Mouse (Mus musculus) midbrain, embryonic 10.5 days (tissue): Measurements from ENCODE around the gene Bcar3. TPM values are rescaled to one million over a fixed set of nuclear protein-coding genes. Genes with fewer than 3 reads are reported as not detected.

Experiments used
- DNase-seq: peaks from one replicate; pipeline ENCODE4 v3.0.0-alpha.2; 2017; ENCODE audit warnings: low spot score
- H3K27ac ChIP-seq: fragments of 300-500 bp; sonication (generic); replicated peaks from 2 replicates; pipeline ENCODE4 v1.5.1; 2016; ENCODE audit warnings: mild to moderate bottlenecking
- H3K27me3 ChIP-seq: fragments of 300-500 bp; sonication (generic); 2 replicates; pipeline ENCODE4 v1.6.1; 2016; ENCODE audit warnings: low read depth, mild to moderate bottlenecking; ENCODE audit not compliant: poor library complexity, severe bottlenecking
- H3K36me3 ChIP-seq: fragments of 300-500 bp; sonication (generic); 2 replicates; pipeline ENCODE4 v1.6.1; 2016; ENCODE audit warnings: mild to moderate bottlenecking, moderate library complexity
- H3K4me1 ChIP-seq: fragments of 300-500 bp; sonication (generic); 2 replicates; pipeline ENCODE4 v1.6.1; 2016
- H3K4me3 ChIP-seq: fragments of 300-500 bp; sonication (generic); 2 replicates; pipeline ENCODE4 v1.5.1; 2016; ENCODE audit warnings: mild to moderate bottlenecking, moderate library complexity
- H3K9me3 ChIP-seq: fragments of 300-500 bp; sonication (generic); replicated peaks from 2 replicates; pipeline ENCODE4 v1.6.1; 2016; ENCODE audit warnings: mild to moderate bottlenecking
- WGBS: fragments of 180-500 bp; shearing (Covaris S2); methylation state at CpG from one replicate; pipeline ENCODE4 v1.1.7; 2016; 5-methylcytosine and 5-hydroxymethylcytosine counted together
- polyA plus RNA-seq: library from polyadenylated mRNA; unstranded; fragments of >200 nt; fragmentation: Nextera tagmentation; extraction: Ambion mirVana; gene quantifications from 2 replicates; pipeline ENCODE4 v1.2.1, GENCODE M21; 2016

Bcar3 gene
- polyA plus RNA-seq, 1 experiment from 2014 or later = 21.8 TPM

GRCm38 (mm10) chr3:122528477-122528876, 234.5 kb downstream of the Bcar3 start:
- peaks cover 83% of the 10 kb centered on the region for H3K36me3 ChIP-seq
- H3K4me1 ChIP-seq = no peaks in the 10 kb centered on the region
- H3K27ac ChIP-seq = no peak overlapping the region
- H3K27me3 ChIP-seq = no peaks in the 10 kb centered on the region
- 89% methylated on average over 3 of the region's 3 CpGs for WGBS
- DNase-seq = no peak
- H3K4me3 ChIP-seq = no peak overlapping the region
- no peaks in the 10 kb centered on the region for H3K9me3 ChIP-seq

GRCm38 (mm10) chr3:122535938-122536703, 242.2 kb downstream of the Bcar3 start:
- WGBS = 85% methylated on average over 8 of the region's 8 CpGs
- no peaks in the 10 kb centered on the region for H3K4me1 ChIP-seq

GRCm38 (mm10) chr3:122538851-122539250, 244.9 kb downstream of the Bcar3 start:
- Histone ChIP-seq H3K36me3 (peaks cover 81% of the 10 kb centered on the region), H3K27ac (no peak overlapping the region), H3K27me3 (no peaks in the 10 kb centered on the region), H3K9me3 (no peaks in the 10 kb centered on the region), H3K4me3 (no peak overlapping the region), H3K4me1 (no peaks in the 10 kb centered on the region)
- no peak for DNase-seq
- 94% methylated on average over 2 of the region's 2 CpGs for whole genome bisulfite sequencing

More at GRCm38 (mm10) chr3:122535938-122536703, 242.2 kb downstream of the Bcar3 start:
- H3K27ac ChIP-seq = no peak overlapping the region
- no peak for DNase-seq
- no peaks in the 10 kb centered on the region for H3K9me3 ChIP-seq
- no peak overlapping the region for H3K4me3 ChIP-seq
- H3K27me3 ChIP-seq = no peaks in the 10 kb centered on the region
- peaks cover 61% of the 10 kb centered on the region for H3K36me3 ChIP-seq

GRCm38 (mm10) chr3:122539961-122540690, 246.2 kb downstream of the Bcar3 start:
- no peaks in the 10 kb centered on the region for H3K9me3 ChIP-seq
- H3K27ac ChIP-seq = no peak overlapping the region
- H3K4me1 ChIP-seq = no peaks in the 10 kb centered on the region
- H3K4me3 ChIP-seq = no peak overlapping the region
- no peaks in the 10 kb centered on the region for H3K27me3 ChIP-seq
- no peak for DNase-seq
- H3K36me3 ChIP-seq = peaks cover 94% of the 10 kb centered on the region
- 94% methylated on average over 17 of the region's 17 CpGs for WGBS

- Histone ChIP-seq H3K4me3 (no peak overlapping the region), H3K27ac (no peak overlapping the region), H3K36me3 (peaks cover 100% of the 10 kb centered on the region), H3K9me3 (no peaks in the 10 kb centered on the region), H3K27me3 (no peaks in the 10 kb centered on the region), H3K4me1 (no peaks in the 10 kb centered on the region)
- 96% methylated on average over 4 of the region's 4 CpGs for WGBS
- DNase-seq = no peak
Observed at GRCm38 (mm10) chr3:122540918-122541317, 247.0 kb downstream of the Bcar3 start.

- Histone ChIP-seq H3K27me3 (no peaks in the 10 kb centered on the region), H3K4me3 (no peak overlapping the region), H3K36me3 (peaks cover 92% of the 10 kb centered on the region), H3K27ac (no peak overlapping the region), H3K9me3 (no peaks in the 10 kb centered on the region), H3K4me1 (no peaks in the 10 kb centered on the region)
- 90% methylated on average over 2 of the region's 2 CpGs for WGBS
- DNase-seq = no peak
Observed at GRCm38 (mm10) chr3:122545346-122545745, 251.4 kb downstream of the Bcar3 start.

GRCm38 (mm10) chr3:122547469-122547868, 253.5 kb downstream of the Bcar3 start:
- 88% methylated on average over 4 of the region's 4 CpGs for WGBS
- H3K4me3 ChIP-seq = no peak overlapping the region
- DNase-seq = no peak
- peaks cover 71% of the 10 kb centered on the region for H3K36me3 ChIP-seq
- no peaks in the 10 kb centered on the region for H3K4me1 ChIP-seq
- H3K27me3 ChIP-seq = no peaks in the 10 kb centered on the region
- no peak overlapping the region for H3K27ac ChIP-seq
- H3K9me3 ChIP-seq = no peaks in the 10 kb centered on the region

GRCm38 (mm10) chr3:122551174-122551573, 257.2 kb downstream of the Bcar3 start:
- Histone ChIP-seq H3K4me1 (no peaks in the 10 kb centered on the region), H3K27ac (no peak overlapping the region), H3K4me3 (no peak overlapping the region), H3K36me3 (peaks cover 34% of the 10 kb centered on the region), H3K27me3 (no peaks in the 10 kb centered on the region), H3K9me3 (no peaks in the 10 kb centered on the region)
- WGBS = 95% methylated on average over 3 of the region's 3 CpGs
- no peak for DNase-seq

- DNase-seq = no peak
- H3K4me3 ChIP-seq = no peak overlapping the region
- H3K4me1 ChIP-seq = no peaks in the 10 kb centered on the region
- no peaks in the 10 kb centered on the region for H3K27me3 ChIP-seq
- H3K36me3 ChIP-seq = peaks cover 50% of the 10 kb centered on the region
- 88% methylated on average over 2 of the region's 2 CpGs for WGBS
- no peaks in the 10 kb centered on the region for H3K9me3 ChIP-seq
- H3K27ac ChIP-seq = no peak overlapping the region
Observed at GRCm38 (mm10) chr3:122557766-122558165, 263.8 kb downstream of the Bcar3 start.

GRCm38 (mm10) chr3:122565285-122565684, 271.3 kb downstream of the Bcar3 start:
- Histone ChIP-seq H3K9me3 (no peaks in the 10 kb centered on the region), H3K27ac (no peak overlapping the region), H3K4me3 (no peak overlapping the region), H3K36me3 (peaks cover 60% of the 10 kb centered on the region), H3K27me3 (no peaks in the 10 kb centered on the region), H3K4me1 (peaks cover 2% of the 10 kb centered on the region; the same call in 1 of the 2 replicates)
- 50% methylated on average over 7 of the region's 7 CpGs for WGBS
- no peak for DNase-seq

- WGBS = 87% methylated on average over 3 of the region's 3 CpGs
- Histone ChIP-seq H3K36me3 (peaks cover 53% of the 10 kb centered on the region), H3K27ac (no peak overlapping the region), H3K4me3 (no peak overlapping the region), H3K27me3 (no peaks in the 10 kb centered on the region), H3K9me3 (no peaks in the 10 kb centered on the region), H3K4me1 (peaks cover 2% of the 10 kb centered on the region; the same call in 1 of the 2 replicates)
- no peak for DNase-seq
Observed at GRCm38 (mm10) chr3:122566112-122566511, 272.2 kb downstream of the Bcar3 start.

- H3K36me3 ChIP-seq = peaks cover 48% of the 10 kb centered on the region
- 81% methylated on average over 4 of the region's 4 CpGs for WGBS
- H3K27me3 ChIP-seq = no peaks in the 10 kb centered on the region
- no peak overlapping the region for H3K4me3 ChIP-seq
- H3K9me3 ChIP-seq = no peaks in the 10 kb centered on the region
- DNase-seq = no peak
- peaks cover 2% of the 10 kb centered on the region; the same call in 1 of the 2 replicates for H3K4me1 ChIP-seq
- H3K27ac ChIP-seq = no peak overlapping the region
Observed at GRCm38 (mm10) chr3:122566549-122566948, 272.6 kb downstream of the Bcar3 start.
